Mouse (Mus musculus) G1E (cell line): ENCODE results near the gene Fxyd7. TPM values are rescaled to one million over a fixed set of nuclear protein-coding genes. Genes with fewer than 3 reads are reported as not detected.

ENCODE experiments used
- ATAC-seq: 2 replicates; pipeline ENCODE4 v1.8.0; 2016; ENCODE audit warnings: mild to moderate bottlenecking; ENCODE audit not compliant: insufficient number of reproducible peaks, poor library complexity, low FRiP score, severe bottlenecking; ENCODE audit errors: extremely low read depth
- DNase-seq: peaks from one replicate; pipeline ENCODE4 v3.0.0; 2012; ENCODE audit warnings: low spot score
- H3K27me3 ChIP-seq: 2 replicates; pipeline ENCODE4 v1.6.1; 2012; ENCODE audit warnings: mild to moderate bottlenecking, low read length, inconsistent platforms; ENCODE audit not compliant: insufficient read depth
- H3K36me3 ChIP-seq: replicated peaks from 2 replicates; pipeline ENCODE3; 2012; ENCODE audit warnings: mild to moderate bottlenecking, inconsistent platforms
- H3K4me1 ChIP-seq: 2 replicates; pipeline ENCODE4 v1.6.1; 2012; ENCODE audit warnings: low read depth, low read length, inconsistent platforms, mixed read lengths; ENCODE audit not compliant: insufficient read depth
- H3K4me3 ChIP-seq: 2 replicates; pipeline ENCODE4 v1.5.1; 2012; ENCODE audit warnings: low read depth, mild to moderate bottlenecking, inconsistent platforms, low read length, moderate library complexity, mixed read lengths
- H3K9me3 ChIP-seq: replicated peaks from 2 replicates; pipeline ENCODE4 v1.6.1; 2012; ENCODE audit warnings: inconsistent platforms
- CTCF ChIP-seq: IDR thresholded peaks from 2 replicates; pipeline ENCODE4 v1.5.1; 2012; ENCODE audit warnings: low read depth, low read length, inconsistent platforms, mixed read lengths
- GATA1 ChIP-seq: IDR thresholded peaks from 2 replicates; pipeline ENCODE4 v1.6.1; 2012; ENCODE audit warnings: borderline replicate concordance, low read length, inconsistent platforms, mixed read lengths
- GATA2 ChIP-seq: IDR thresholded peaks from 2 replicates; pipeline ENCODE4 v1.6.1; 2012; ENCODE audit warnings: low read depth, low read length, inconsistent platforms, borderline replicate concordance
- POLR2AphosphoS5 ChIP-seq: IDR thresholded peaks from 2 replicates; pipeline ENCODE4 v1.6.1; 2012; ENCODE audit warnings: low read depth, low read length, inconsistent platforms; ENCODE audit not compliant: insufficient replicate concordance
- TAL1 ChIP-seq: conservative IDR thresholded peaks from 2 replicates; pipeline ENCODE4 v1.6.1; 2012; ENCODE audit warnings: low read depth, low read length, inconsistent platforms, mixed read lengths
- polyA plus RNA-seq: library from polyadenylated mRNA; stranded (reverse); fragments of >175 nt; gene quantifications from 2 replicates; pipeline ENCODE4 v1.2.3, GENCODE M21; 2012
- total RNA-seq, 2 experiments: library from RNA; stranded (forward) in 1 of 2; stranded (reverse) in 1 of 2; fragments of 200-1000 nt in 1 of 2; fragments of >200 nt in 1 of 2; fragmentation: Nextera tagmentation in 1 of 2; gene quantifications; 2 replicates each; pipeline ENCODE4 v1.2.3; 2014 to 2017

The Fxyd7 gene
- total and polyA plus RNA-seq, 3 experiments = not detected

DNA sequence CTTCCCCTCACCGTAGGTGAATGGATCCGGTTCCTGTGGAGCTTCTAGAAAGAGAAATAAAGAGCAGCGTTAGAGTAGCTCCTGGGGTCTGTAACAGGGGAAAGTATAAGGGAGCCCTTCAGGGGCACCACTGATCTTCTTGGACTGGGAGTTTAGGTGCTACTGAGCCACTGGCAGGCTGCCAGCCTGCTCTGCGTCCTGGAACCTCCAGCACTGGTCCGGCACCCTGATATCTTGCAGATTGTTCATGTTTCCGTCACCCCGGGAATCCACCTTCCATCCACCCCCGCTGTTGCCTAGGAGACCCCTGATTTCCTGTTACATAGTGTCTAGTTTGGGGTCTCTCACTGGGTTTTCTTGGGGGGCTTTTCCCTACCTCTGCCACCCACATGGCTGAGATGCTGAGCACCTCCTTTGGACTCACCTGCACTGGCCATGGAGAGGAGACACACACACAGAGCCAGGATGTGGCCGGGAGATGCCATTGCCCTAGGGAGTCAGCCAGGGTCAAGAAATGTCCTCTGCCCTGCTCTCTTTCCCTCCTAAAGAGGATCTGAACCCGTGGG, 2.7 kb upstream of the Fxyd7 start:
- no peak for TF ChIP-seq GATA2
- no peak for TF ChIP-seq POLR2AphosphoS5
- TF ChIP-seq GATA1 = no peak
- TF ChIP-seq TAL1 = no peak
- no peak for TF ChIP-seq CTCF
- no peak for DNase-seq
- Histone ChIP-seq H3K36me3 (no peaks in the 10 kb centered on the region), H3K4me3 (no peak overlapping the region), H3K4me1 (no peaks in the 10 kb centered on the region), H3K27me3 (peaks cover 4% of the 10 kb centered on the region; the same call in 1 of the 2 replicates), H3K9me3 (peaks cover 45% of the 10 kb centered on the region)
- no peak for ATAC-seq

DNA sequence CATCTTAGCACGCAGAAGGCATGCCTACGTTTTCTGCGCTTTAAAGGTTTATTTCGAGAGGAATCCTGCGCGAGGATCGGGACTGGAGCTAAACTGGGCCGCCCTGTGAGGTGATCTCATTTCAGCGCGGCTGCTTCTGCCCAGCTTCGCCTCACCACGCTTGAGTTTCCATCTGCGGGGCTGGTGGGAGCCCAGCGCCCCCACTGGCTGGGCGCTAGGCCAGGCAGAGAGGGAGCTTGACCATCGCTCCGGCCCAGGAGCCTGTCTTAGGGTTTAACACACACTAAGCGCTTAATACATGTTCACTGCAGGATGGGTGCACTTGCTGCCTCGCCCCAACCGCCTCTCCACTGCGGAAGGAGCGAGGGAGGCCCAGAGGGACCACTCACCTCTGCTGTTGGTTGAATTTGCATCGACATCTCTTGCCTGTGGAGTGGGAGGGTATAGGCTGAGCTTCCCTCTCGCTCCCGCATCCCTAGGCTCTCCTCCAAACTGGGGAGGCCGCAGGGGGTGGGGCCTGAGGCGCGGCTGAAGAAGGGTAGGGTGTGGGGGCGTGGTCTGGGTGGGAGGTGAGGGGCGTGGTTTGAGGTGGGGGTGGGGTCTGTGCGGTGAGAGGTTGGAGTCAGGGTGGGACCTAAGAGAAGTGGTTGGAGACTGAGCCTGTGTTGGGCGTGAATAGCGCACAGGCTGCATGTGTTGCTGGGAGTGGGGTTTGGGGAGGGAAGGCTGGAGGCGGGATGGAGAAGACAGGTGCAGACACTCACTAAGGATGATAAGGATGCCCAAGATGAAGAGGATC, 1.6 kb upstream of the Fxyd7 start:
- DNase-seq = no peak
- Histone ChIP-seq H3K9me3 (peaks cover 40% of the 10 kb centered on the region), H3K27me3 (peaks cover 4% of the 10 kb centered on the region; the same call in 1 of the 2 replicates), H3K4me3 (no peak overlapping the region), H3K36me3 (no peaks in the 10 kb centered on the region), H3K4me1 (no peaks in the 10 kb centered on the region)
- TF ChIP-seq POLR2AphosphoS5 (no peak), TAL1 (no peak)
- no peak for ATAC-seq

DNA sequence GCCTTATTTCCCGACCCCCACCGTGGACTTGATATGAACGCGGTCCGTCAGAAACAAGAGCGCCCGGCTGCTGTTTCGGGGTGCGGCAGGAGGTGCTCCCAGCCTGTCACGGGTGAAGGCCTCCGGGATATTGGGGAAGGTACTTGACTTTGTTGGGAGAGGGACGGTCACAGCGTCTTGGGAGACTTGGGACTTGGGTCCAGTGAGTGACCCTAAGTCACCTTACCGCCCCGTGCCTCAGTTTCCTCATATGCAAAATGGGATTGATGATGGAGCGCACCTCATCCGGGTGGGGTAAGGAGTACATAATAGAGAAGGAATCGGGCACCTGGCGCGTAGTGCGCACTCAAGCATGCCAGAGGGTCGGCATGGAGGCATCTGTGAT, 976 bp upstream of the Fxyd7 start:
- no peak overlapping the region for H3K4me3 ChIP-seq
- peaks cover 36% of the 10 kb centered on the region for H3K9me3 ChIP-seq
- H3K36me3 ChIP-seq = no peaks in the 10 kb centered on the region
- DNase-seq (no peak), ATAC-seq (no peak)
- H3K27me3 ChIP-seq = peaks cover 4% of the 10 kb centered on the region; the same call in 1 of the 2 replicates
- H3K4me1 ChIP-seq = no peaks in the 10 kb centered on the region
- TF ChIP-seq POLR2AphosphoS5 (no peak), TAL1 (no peak), GATA2 (no peak), CTCF (no peak), GATA1 (no peak)

DNA sequence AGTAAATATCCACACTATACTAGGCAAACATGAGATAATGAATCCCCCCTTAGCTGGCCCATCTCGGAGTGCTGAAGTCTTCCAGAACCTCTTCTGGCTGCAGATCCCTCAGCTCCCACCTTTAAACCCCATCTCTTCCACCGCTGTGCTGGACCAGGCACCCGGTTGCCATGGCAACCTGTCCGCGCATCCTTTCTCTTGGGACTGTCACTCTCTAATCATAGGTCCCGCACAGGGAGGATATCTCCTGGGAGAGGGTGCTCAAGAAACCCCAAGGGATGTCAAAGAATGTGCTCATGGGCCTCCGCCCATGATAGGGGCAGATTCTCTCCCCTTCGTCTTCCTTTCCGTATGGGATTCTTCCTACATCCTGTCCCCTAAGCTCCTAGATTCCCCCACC, 346 bp downstream of the Fxyd7 start:
- H3K4me3 ChIP-seq = no peak overlapping the region
- peaks cover 4% of the 10 kb centered on the region; the same call in 1 of the 2 replicates for H3K27me3 ChIP-seq
- TF ChIP-seq TAL1 (no peak), GATA2 (no peak), GATA1 (no peak), CTCF (no peak), POLR2AphosphoS5 (no peak)
- no peaks in the 10 kb centered on the region for H3K36me3 ChIP-seq
- H3K9me3 ChIP-seq = peaks cover 34% of the 10 kb centered on the region
- ATAC-seq = no peak
- no peak for DNase-seq
- H3K4me1 ChIP-seq = no peaks in the 10 kb centered on the region

DNA sequence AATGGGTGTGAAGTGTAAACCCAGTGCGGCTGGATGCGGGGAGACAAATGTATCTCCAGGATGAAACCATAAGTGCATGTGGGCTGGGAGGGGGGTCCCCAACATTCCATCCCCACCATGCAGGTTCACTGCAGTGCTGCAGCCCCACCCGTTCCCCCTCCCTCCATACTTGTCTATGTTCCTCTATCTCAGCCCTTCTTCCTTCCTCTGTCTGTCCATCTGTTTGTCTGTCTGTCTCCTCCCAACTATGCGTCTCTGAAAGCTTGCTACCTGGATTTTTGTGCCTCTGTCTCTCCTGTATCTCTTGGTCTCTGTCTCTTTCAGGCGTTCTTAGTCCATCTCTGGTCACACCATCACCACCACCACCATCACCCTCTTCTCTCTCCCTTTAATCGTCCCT, 780 bp downstream of the Fxyd7 start:
- DNase-seq = no peak
- Histone ChIP-seq H3K4me3 (no peak overlapping the region), H3K36me3 (no peaks in the 10 kb centered on the region), H3K9me3 (peaks cover 34% of the 10 kb centered on the region), H3K27me3 (peaks cover 4% of the 10 kb centered on the region; the same call in 1 of the 2 replicates), H3K4me1 (no peaks in the 10 kb centered on the region)
- no peak for ATAC-seq
- TF ChIP-seq POLR2AphosphoS5 = no peak
- no peak for TF ChIP-seq CTCF
- TF ChIP-seq TAL1 = no peak
- no peak for TF ChIP-seq GATA1
- TF ChIP-seq GATA2 = no peak

DNA sequence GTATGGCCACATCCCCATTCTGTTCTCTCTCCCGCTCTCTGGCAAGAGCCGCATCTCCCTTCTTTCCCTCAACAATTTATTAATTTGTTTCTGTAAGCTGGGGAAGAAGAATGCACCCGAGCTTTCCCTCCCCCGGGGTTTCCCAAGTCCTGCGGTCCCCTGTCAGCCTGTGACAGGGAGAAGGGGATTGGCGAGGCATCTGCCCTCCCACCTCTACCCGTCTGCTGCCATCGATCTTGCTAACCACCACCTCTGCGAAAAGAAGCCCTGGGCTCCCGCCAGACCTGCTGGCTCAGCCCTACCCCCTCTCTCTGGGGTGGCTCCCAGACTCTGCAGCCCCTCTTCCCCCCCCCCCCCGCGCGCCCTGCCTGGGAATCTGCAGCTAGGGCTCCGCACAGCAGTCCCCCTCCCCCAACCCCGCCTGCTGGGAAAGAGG, 1.4 kb downstream of the Fxyd7 start:
- Histone ChIP-seq H3K27me3 (peaks cover 4% of the 10 kb centered on the region; the same call in 1 of the 2 replicates), H3K36me3 (no peaks in the 10 kb centered on the region), H3K9me3 (peaks cover 32% of the 10 kb centered on the region), H3K4me1 (no peaks in the 10 kb centered on the region), H3K4me3 (no peak overlapping the region)
- DNase-seq (no peak), ATAC-seq (no peak)
- TF ChIP-seq CTCF (no peak), GATA1 (no peak), POLR2AphosphoS5 (no peak), TAL1 (no peak), GATA2 (no peak)
